Mouse (Mus musculus) limb, embryonic 13.5 days (tissue): ENCODE results near the gene Oprd1. TPM values are rescaled to one million over a fixed set of nuclear protein-coding genes. Genes with fewer than 3 reads are reported as not detected.

Experiments used
- ATAC-seq: fragments of 200-750 bp; cut with Nextera tagmentation; 2 replicates; pipeline ENCODE4 v1.8.0; 2017; ENCODE audit warnings: low read depth, moderate number of reproducible peaks, moderate TSS enrichment; ENCODE audit not compliant: low FRiP score
- H3K27ac ChIP-seq: fragments of 300-500 bp; sonication (generic); 2 replicates; pipeline ENCODE4 v1.5.1; 2015; ENCODE audit warnings: inconsistent platforms, mild to moderate bottlenecking, moderate library complexity
- H3K27me3 ChIP-seq: fragments of 300-500 bp; sonication (generic); 2 replicates; pipeline ENCODE4 v1.6.1; 2015; ENCODE audit warnings: mild to moderate bottlenecking, inconsistent platforms
- H3K36me3 ChIP-seq: fragments of 300-500 bp; sonication (generic); 2 replicates; pipeline ENCODE4 v1.6.1; 2015; ENCODE audit warnings: inconsistent platforms, mild to moderate bottlenecking, moderate library complexity
- H3K4me1 ChIP-seq: fragments of 300-500 bp; sonication (generic); 2 replicates; pipeline ENCODE4 v1.6.1; 2015; ENCODE audit warnings: inconsistent platforms
- H3K4me2 ChIP-seq: fragments of 300-500 bp; sonication (generic); replicated peaks from 2 replicates; pipeline ENCODE4 v1.6.1; 2015; ENCODE audit warnings: inconsistent platforms, mild to moderate bottlenecking, moderate library complexity
- H3K4me3 ChIP-seq: fragments of 300-500 bp; sonication (generic); 2 replicates; pipeline ENCODE4 v1.5.1; 2015; ENCODE audit warnings: moderate library complexity, mild to moderate bottlenecking, inconsistent platforms
- H3K9ac ChIP-seq: fragments of 300-500 bp; sonication (generic); 2 replicates; pipeline ENCODE4 v1.6.1; 2015; ENCODE audit warnings: mild to moderate bottlenecking, inconsistent platforms
- H3K9me3 ChIP-seq: fragments of 300-500 bp; sonication (generic); 2 replicates; pipeline ENCODE4 v1.6.1; 2016; ENCODE audit warnings: inconsistent platforms
- WGBS: fragments of 180-500 bp; shearing (Covaris S2); methylation state at CpG from one replicate; pipeline ENCODE4 v1.1.7; 2015; 5-methylcytosine and 5-hydroxymethylcytosine counted together
- polyA plus RNA-seq: library from polyadenylated mRNA; unstranded; fragments of >200 nt; fragmentation: Nextera tagmentation; extraction: Ambion mirVana; gene quantifications from 2 replicates; pipeline ENCODE4 v1.2.1, GENCODE M21; 2015

The Oprd1 gene
- 0.31 and 0.43 TPM in 2 replicates for polyA plus RNA-seq

- Histone ChIP-seq H3K27me3 (peaks cover 68% of the 10 kb centered on the region), H3K9ac (peak within 1 kb of the TSS; percentile 59), H3K4me3 (peak within 1 kb of the TSS; percentile 56), H3K27ac (no peak within 1 kb of the TSS), H3K4me1 (peaks cover 4% of the 10 kb centered on the region; the same call in 1 of the 2 replicates), H3K9me3 (no peaks in the 10 kb centered on the region), H3K4me2 (peak within 1 kb of the TSS; percentile 91), H3K36me3 (no peaks in the 10 kb centered on the region)
- under 1% methylated on average over 82 of the region's 89 CpGs for WGBS
- ATAC-seq, result no peak
These were observed at the start of gene Oprd1 for GRCm38 (mm10) chr4:132144080-132144841. Gene Oprd1, minus strand, starts transcription at chr4:132144486.

GRCm38 (mm10) chr4:132187826-132188401 lies 43.6 kb upstream of the Oprd1 start:
- Histone ChIP-seq H3K27ac (no peak overlapping the region), H3K4me1 (no peaks in the 10 kb centered on the region), H3K36me3 (peaks cover 65% of the 10 kb centered on the region), H3K9ac (no peak overlapping the region), H3K27me3 (no peaks in the 10 kb centered on the region), H3K9me3 (no peaks in the 10 kb centered on the region), H3K4me3 (no peak overlapping the region), H3K4me2 (no peak overlapping the region)
- ATAC-seq, result no peak
- WGBS, result 93% methylated on average over 2 of the region's 2 CpGs

- Histone ChIP-seq H3K9me3 (no peaks in the 10 kb centered on the region), H3K27ac (no peak overlapping the region), H3K4me2 (no peak overlapping the region), H3K9ac (no peak overlapping the region), H3K36me3 (peaks cover 57% of the 10 kb centered on the region), H3K27me3 (no peaks in the 10 kb centered on the region), H3K4me1 (no peaks in the 10 kb centered on the region), H3K4me3 (no peak overlapping the region)
- 84% methylated on average over 3 of the region's 3 CpGs for WGBS
- ATAC-seq, result no peak
These were observed 38.9 kb upstream of the Oprd1 start for GRCm38 (mm10) chr4:132183162-132183561.

DNA sequence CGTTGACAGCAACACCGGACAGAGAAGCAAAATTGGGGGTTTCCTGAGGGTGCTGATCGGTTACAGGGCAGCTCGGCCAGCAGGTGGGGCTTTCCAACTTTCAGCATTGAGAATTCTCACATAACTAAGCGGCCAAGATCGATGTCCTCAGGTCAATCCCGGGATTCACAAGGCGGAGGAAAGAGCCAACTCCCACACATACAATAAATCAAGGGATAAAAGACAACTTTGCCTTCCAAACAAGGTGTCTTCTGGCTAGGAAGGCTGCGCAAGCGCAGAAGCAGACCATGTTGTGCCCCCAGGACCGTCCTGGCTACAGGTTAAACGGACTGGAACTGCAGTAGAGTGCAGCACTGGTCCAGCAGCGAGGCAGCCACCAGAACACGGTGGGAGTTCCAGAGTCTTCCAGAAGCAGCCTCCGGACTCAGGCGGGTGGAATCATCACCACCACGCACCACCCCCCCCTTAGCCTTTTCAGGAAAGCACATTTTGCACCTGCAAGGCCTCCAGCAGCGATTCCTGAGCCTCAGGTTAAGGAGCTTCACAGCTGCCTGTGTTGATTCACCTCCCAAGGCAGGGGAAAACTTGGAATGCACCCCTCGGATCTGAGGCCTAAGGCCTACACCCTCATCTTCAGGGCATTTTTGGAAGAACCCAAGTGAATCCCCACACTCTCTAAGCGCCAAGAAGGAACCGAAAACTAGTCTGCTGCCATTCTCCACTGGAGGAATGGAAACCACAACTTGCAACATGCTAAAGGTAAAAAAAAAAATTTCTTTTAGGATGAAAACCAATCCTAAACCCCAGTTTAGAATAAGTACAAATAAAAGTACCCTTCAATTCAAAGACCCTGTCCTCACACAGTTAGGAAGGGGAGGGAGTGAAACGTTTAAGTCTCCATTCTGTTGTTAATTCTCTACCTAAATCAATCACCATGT lies 37.7 kb upstream of the Oprd1 start:
- H3K4me2 ChIP-seq, result no peak overlapping the region
- H3K4me3 ChIP-seq, result no peak overlapping the region
- WGBS, result 65% methylated on average over 22 of the region's 22 CpGs
- no peaks in the 10 kb centered on the region for H3K27me3 ChIP-seq
- no peaks in the 10 kb centered on the region for H3K9me3 ChIP-seq
- H3K9ac ChIP-seq, result no peak overlapping the region
- H3K36me3 ChIP-seq, result peaks cover 48% of the 10 kb centered on the region
- no peak for ATAC-seq
- H3K27ac ChIP-seq, result no peak overlapping the region
- no peaks in the 10 kb centered on the region for H3K4me1 ChIP-seq

GRCm38 (mm10) chr4:132180710-132181109 lies 36.4 kb upstream of the Oprd1 start:
- no peak overlapping the region for H3K4me3 ChIP-seq
- ATAC-seq, result no peak
- no peak overlapping the region for H3K9ac ChIP-seq
- 72% methylated on average over 9 of the region's 9 CpGs for WGBS
- peaks cover 42% of the 10 kb centered on the region for H3K36me3 ChIP-seq
- H3K27ac ChIP-seq, result no peak overlapping the region
- H3K9me3 ChIP-seq, result no peaks in the 10 kb centered on the region
- H3K4me2 ChIP-seq, result no peak overlapping the region
- H3K27me3 ChIP-seq, result no peaks in the 10 kb centered on the region
- no peaks in the 10 kb centered on the region for H3K4me1 ChIP-seq

- Histone ChIP-seq H3K9ac (no peak overlapping the region), H3K4me3 (no peak overlapping the region), H3K9me3 (no peaks in the 10 kb centered on the region), H3K27me3 (no peaks in the 10 kb centered on the region), H3K27ac (no peak overlapping the region), H3K4me2 (no peak overlapping the region; the same call in 1 of the 2 replicates), H3K4me1 (no peaks in the 10 kb centered on the region), H3K36me3 (peaks cover 24% of the 10 kb centered on the region)
- ATAC-seq, result peak; percentile 76
- 11% methylated on average over 10 of the region's 10 CpGs for WGBS
These were observed 34.4 kb upstream of the Oprd1 start for GRCm38 (mm10) chr4:132178630-132179059.

DNA sequence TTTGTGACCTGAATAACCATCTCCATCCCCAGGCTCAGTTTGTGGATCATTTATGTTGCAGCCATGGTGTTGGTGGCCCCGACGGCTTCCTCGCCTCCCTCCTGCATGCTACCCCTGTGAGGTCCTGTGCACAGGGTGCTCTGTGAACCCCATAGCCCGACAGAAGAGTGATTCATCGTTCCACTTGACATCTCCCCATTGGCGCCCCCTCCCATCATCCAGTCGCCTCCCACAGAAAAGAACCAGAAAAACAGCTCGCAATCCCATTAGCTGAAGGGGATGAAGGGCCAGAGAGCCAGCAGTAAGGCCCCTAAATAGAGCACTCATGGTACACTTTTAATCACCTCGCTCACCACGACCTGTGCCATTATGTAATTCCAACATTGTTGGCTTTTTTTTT lies 32.2 kb upstream of the Oprd1 start:
- no peak overlapping the region for H3K4me2 ChIP-seq
- H3K9me3 ChIP-seq, result no peaks in the 10 kb centered on the region
- no peak for ATAC-seq
- no peak overlapping the region for H3K27ac ChIP-seq
- H3K27me3 ChIP-seq, result no peaks in the 10 kb centered on the region
- H3K4me3 ChIP-seq, result no peak overlapping the region
- H3K9ac ChIP-seq, result no peak overlapping the region
- peaks cover 5% of the 10 kb centered on the region for H3K36me3 ChIP-seq
- WGBS, result 67% methylated on average over 10 of the region's 10 CpGs
- H3K4me1 ChIP-seq, result no peaks in the 10 kb centered on the region

GRCm38 (mm10) chr4:132170891-132171290 lies 26.6 kb upstream of the Oprd1 start:
- 34% methylated on average over 7 of the region's 7 CpGs for WGBS

GRCm38 (mm10) chr4:132169761-132170160 lies 25.5 kb upstream of the Oprd1 start:
- Histone ChIP-seq H3K4me3 (no peak overlapping the region), H3K36me3 (no peaks in the 10 kb centered on the region), H3K9ac (no peak overlapping the region), H3K27me3 (no peaks in the 10 kb centered on the region), H3K4me1 (peaks cover 14% of the 10 kb centered on the region), H3K9me3 (0 out of 2 replicates have a peak, but pooled peaks cover 6% of the 10 kb centered on the region), H3K27ac (no peak overlapping the region), H3K4me2 (no peak overlapping the region)
- WGBS, result 84% methylated on average over 5 of the region's 5 CpGs
- ATAC-seq, result no peak

More at GRCm38 (mm10) chr4:132170891-132171290, 26.6 kb upstream of the Oprd1 start:
- Histone ChIP-seq H3K4me3 (no peak overlapping the region), H3K36me3 (no peaks in the 10 kb centered on the region), H3K4me1 (peaks cover 10% of the 10 kb centered on the region), H3K4me2 (no peak overlapping the region), H3K27ac (no peak overlapping the region), H3K9me3 (0 out of 2 replicates have a peak, but pooled peaks cover 6% of the 10 kb centered on the region), H3K9ac (peak overlapping the region; percentile 31; the same call in 1 of the 2 replicates), H3K27me3 (no peaks in the 10 kb centered on the region)
- no peak for ATAC-seq

GRCm38 (mm10) chr4:132169271-132169670 lies 25.0 kb upstream of the Oprd1 start:
- WGBS, result 84% methylated on average over 3 of the region's 3 CpGs
- no peak for ATAC-seq

DNA sequence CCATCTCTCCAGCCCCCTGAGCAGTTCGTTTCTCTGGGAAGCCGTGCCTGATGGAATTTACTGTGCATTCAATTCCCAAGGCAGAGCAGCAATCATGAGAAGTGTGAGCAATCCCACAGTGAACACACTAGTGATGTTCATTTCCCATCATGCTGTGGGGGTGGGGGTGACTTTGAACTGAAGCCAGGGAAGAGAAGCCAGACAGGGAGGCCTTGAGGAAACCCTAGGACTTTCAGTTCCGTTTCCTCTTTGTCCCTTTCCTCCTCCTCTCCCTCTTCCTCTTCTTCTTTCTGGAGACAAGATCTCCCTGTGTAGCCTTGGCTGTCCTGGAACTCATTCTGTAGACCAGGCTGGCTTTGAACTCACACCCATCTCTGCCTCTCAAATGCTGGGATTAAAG lies 23.1 kb upstream of the Oprd1 start:
- H3K27ac ChIP-seq, result no peak overlapping the region
- WGBS, result 86% methylated on average over 3 of the region's 3 CpGs

More at GRCm38 (mm10) chr4:132169271-132169670, 25.0 kb upstream of the Oprd1 start:
- no peak overlapping the region for H3K4me2 ChIP-seq
- no peak overlapping the region for H3K4me3 ChIP-seq
- H3K9ac ChIP-seq, result no peak overlapping the region
- peaks cover 14% of the 10 kb centered on the region for H3K4me1 ChIP-seq
- no peaks in the 10 kb centered on the region for H3K27me3 ChIP-seq
- no peaks in the 10 kb centered on the region for H3K36me3 ChIP-seq
- 0 out of 2 replicates have a peak, but pooled peaks cover 6% of the 10 kb centered on the region for H3K9me3 ChIP-seq
- H3K27ac ChIP-seq, result no peak overlapping the region

More for the DNA sequence above, 23.1 kb upstream of the Oprd1 start:
- H3K9ac ChIP-seq, result no peak overlapping the region
- H3K9me3 ChIP-seq, result 0 out of 2 replicates have a peak, but pooled peaks cover 6% of the 10 kb centered on the region
- H3K4me1 ChIP-seq, result peaks cover 14% of the 10 kb centered on the region
- no peak for ATAC-seq
- no peaks in the 10 kb centered on the region for H3K27me3 ChIP-seq
- H3K36me3 ChIP-seq, result no peaks in the 10 kb centered on the region
- H3K4me3 ChIP-seq, result no peak overlapping the region
- H3K4me2 ChIP-seq, result no peak overlapping the region
